Mouse (Mus musculus) cerebellum, adult 2 months (tissue): ENCODE data around the gene Ptges2.

Source experiments
- CTCF ChIP-seq: fragments of 200-500 bp; IDR thresholded peaks from 2 replicates; pipeline ENCODE4 v1.5.1; 2011; ENCODE audit warnings: low read depth, mild to moderate bottlenecking, control low read depth, low read length, moderate library complexity, borderline replicate concordance; ENCODE audit not compliant: insufficient read depth
- POLR2A ChIP-seq: fragments of 200-500 bp; IDR thresholded peaks from 2 replicates; pipeline ENCODE4 v1.6.1; 2011; ENCODE audit warnings: low read length, control low read depth, borderline replicate concordance; ENCODE audit not compliant: insufficient read depth

GRCm38 (mm10) chr2:32348311-32348710, 47.4 kb upstream of the Ptges2 start:
- 0 out of 2 replicates have a peak, but pooled peaks have one; percentile 1 for TF ChIP-seq CTCF
- 0 out of 2 replicates have a peak, but pooled peaks have one; percentile 30 for TF ChIP-seq POLR2A
